12 mouse cellular contexts compared by ENCODE assay signal in genomic region chr4:111485189-111485588, GRCm38 (mm10).
A peak's percentile ranks its signal among the peaks of the same experiment; 100 is the strongest.
DNase-seq lines count a peak whose midpoint lies in the region; ATAC-seq and TF ChIP-seq lines count a peak whose summit lies in the region.
"Had no signal": no experiment of that assay in that cellular context is flagged by ENCODE, and none has a peak within 500 bp of the region (broad histone marks: within the 10 kb centered on the region; RNA-seq: fewer than 3 reads in every experiment).

No protein-coding gene starts in this region.

- H3K36me3 ChIP-seq in heart, embryonic 10.5 days: no peaks in the 10 kb centered on the region
- no peaks in the 10 kb centered on the region for H3K36me3 ChIP-seq in heart, embryonic 15.5 days
- H3K36me3 ChIP-seq in stomach, embryonic 16.5 days (ENCODE audit: control insufficient read depth, insufficient read depth, low read length): no peaks in the 10 kb centered on the region
- H3K36me3 ChIP-seq in thymus, adult 2 months (ENCODE audit: control insufficient read depth, insufficient read depth, low read length): no peaks in the 10 kb centered on the region

- DNase-seq in heart, adult 18-20 months: peak; percentile 46 to 69
- DNase-seq in heart, embryonic 10.5 days (ENCODE audit: low spot score): no peak
- DNase-seq in ovary, postnatal 10 days (ENCODE audit: low spot score): peak; percentile 10
- DNase-seq in ovary, adult 18-20 months (ENCODE audit: low spot score): no peak
- DNase-seq in thymus, adult 2 months: no peak
- DNase-seq in adipocyte (ENCODE audit: low spot score): no peak
- DNase-seq: adrenal gland, adult 8-10 months; layer of hippocampus, postnatal 36 days; thymus, adult 18-20 months had no signal

- peak; percentile 48 for ATAC-seq in heart, embryonic 15.5 days (replicated peaks; ENCODE audit: insufficient number of reproducible peaks, insufficient read depth, low FRiP score, low read depth)
- ATAC-seq in stomach, embryonic 16.5 days (ENCODE audit: insufficient read depth, low FRiP score): peak; percentile 72; the same call in 1 of the 2 replicates

- no peak for TF ChIP-seq POLR2A in thymus, adult 2 months (IDR thresholded peaks at IDR 0.05; ENCODE audit: control insufficient read depth, extremely low read depth, insufficient read depth, low read length, poor library complexity)

- no peak overlapping the region for H3K4me2 ChIP-seq in heart, embryonic 15.5 days
- no peak overlapping the region for H3K4me2 ChIP-seq in stomach, embryonic 16.5 days (ENCODE audit: low read depth, low read length)

- H3K9me3 ChIP-seq in heart, embryonic 10.5 days: no peaks in the 10 kb centered on the region
- no peaks in the 10 kb centered on the region for H3K9me3 ChIP-seq in heart, embryonic 15.5 days (replicated peaks)
- no peaks in the 10 kb centered on the region for H3K9me3 ChIP-seq in stomach, embryonic 16.5 days (replicated peaks; ENCODE audit: control insufficient read depth, low read length)
- H3K9me3 ChIP-seq: megakaryocyte, embryonic 14.5 days had no signal

- WGBS in heart, embryonic 10.5 days: 69% methylated on average over 5 of the region's 5 CpGs
- 51% methylated on average over 5 of the region's 5 CpGs for WGBS in heart, embryonic 15.5 days
- WGBS in stomach, embryonic 16.5 days: 59% methylated on average over 5 of the region's 5 CpGs
- WGBS in thymus, adult 2 months: 63% methylated on average over 5 of the region's 5 CpGs

- no peak overlapping the region for H3K9ac ChIP-seq in heart, embryonic 15.5 days
- H3K9ac ChIP-seq in stomach, embryonic 16.5 days (ENCODE audit: low read length): no peak overlapping the region

- no peak overlapping the region for H3K4me3 ChIP-seq in heart, embryonic 10.5 days
- H3K4me3 ChIP-seq in heart, embryonic 15.5 days: no peak overlapping the region
- no peak overlapping the region for H3K4me3 ChIP-seq in stomach, embryonic 16.5 days (replicated peaks; ENCODE audit: low read length)
- no peak overlapping the region for H3K4me3 ChIP-seq in thymus, adult 2 months (ENCODE audit: control insufficient read depth, insufficient read depth, low read length)
- H3K4me3 ChIP-seq: megakaryocyte, embryonic 14.5 days had no signal

- peaks cover 15% of the 10 kb centered on the region for H3K4me1 ChIP-seq in heart, embryonic 10.5 days
- H3K4me1 ChIP-seq in heart, embryonic 15.5 days (replicated peaks): peaks cover 5% of the 10 kb centered on the region
- peaks cover 6% of the 10 kb centered on the region for H3K4me1 ChIP-seq in stomach, embryonic 16.5 days (ENCODE audit: control insufficient read depth, insufficient read depth, low read length)
- H3K4me1 ChIP-seq in thymus, adult 2 months (replicated peaks; ENCODE audit: control insufficient read depth, insufficient read depth, low read length): 0 out of 2 replicates have a peak, but pooled peaks cover 2% of the 10 kb centered on the region
- H3K4me1 ChIP-seq: megakaryocyte, embryonic 14.5 days had no signal

- H3K27ac ChIP-seq in heart, embryonic 10.5 days: no peak overlapping the region
- H3K27ac ChIP-seq in heart, embryonic 15.5 days: no peak overlapping the region
- H3K27ac ChIP-seq in stomach, embryonic 16.5 days (ENCODE audit: low read length): no peak overlapping the region
- no peak overlapping the region for H3K27ac ChIP-seq in thymus, adult 2 months (ENCODE audit: control insufficient read depth, insufficient read depth, low read length)

- TF ChIP-seq CTCF in thymus, adult 2 months (IDR thresholded peaks at IDR 0.05; ENCODE audit: borderline replicate concordance, control insufficient read depth, extremely low read depth, insufficient read depth, low read length, poor library complexity): no peak

- H3K27me3 ChIP-seq in heart, embryonic 10.5 days (ENCODE audit: insufficient read depth, poor library complexity, severe bottlenecking): no peaks in the 10 kb centered on the region
- H3K27me3 ChIP-seq in heart, embryonic 15.5 days: no peaks in the 10 kb centered on the region
- H3K27me3 ChIP-seq in stomach, embryonic 16.5 days (ENCODE audit: control insufficient read depth, insufficient read depth, low read length): no peaks in the 10 kb centered on the region
- no peaks in the 10 kb centered on the region for H3K27me3 ChIP-seq in thymus, adult 2 months (ENCODE audit: control insufficient read depth, insufficient read depth, low read length)
- H3K27me3 ChIP-seq: megakaryocyte, embryonic 14.5 days had no signal

Comparison
In these comparisons a context has a peak if more than half of its experiments do, and no peak if none do; other contexts are left out.
1. DNase-seq: peak in heart, adult 18-20 months (2 of 2) and ovary, postnatal 10 days (single experiment); none in heart, embryonic 10.5 days (single experiment), ovary, adult 18-20 months (single experiment), thymus, adult 2 months (single experiment) and adipocyte (single experiment).